Mouse (Mus musculus) neutrophil, adult 59 days (primary cell): Measurements from ENCODE around the gene Ltbp2. TPM values are rescaled to one million over a fixed set of nuclear protein-coding genes. Genes with fewer than 3 reads are reported as not detected.

Experiments used
- total RNA-seq, 2 experiments: library from RNA; stranded (reverse); gene quantifications; 1 replicate in 1 of 2; 2 replicates in 1 of 2; pipeline ENCODE4 v1.2.4; 2023

Ltbp2 gene
- under 1 TPM; 0.07 to 0.55 TPM for total RNA-seq

GRCm38 (mm10) chr12:84876481-84877121, at the start of gene Ltbp2:
Gene Ltbp2, minus strand, starts transcription at chr12:84876532.

GRCm38 (mm10) chr12:84772726-84773441, 103.4 kb downstream of the Ltbp2 start, which contains the start of the genes Npc2 and Isca2:
Gene Npc2, minus strand, starts transcription at chr12:84773152.
Gene Isca2, plus strand, starts transcription at chr12:84773251.

Other genes starting within 250 kb of the Ltbp2 start
- gene Vrtn, start 235.5 kb downstream of the Ltbp2 start, total RNA-seq, result not detected
- gene Syndig1l, start 177.7 kb downstream of the Ltbp2 start, total RNA-seq, result not detected
- 100 to 1,000 TPM in 1 of 2 experiments, 10 to 100 TPM in 1; 89.5 to 118 TPM for gene Npc2, start 103.4 kb downstream of the Ltbp2 start, total RNA-seq
- 10 to 100 TPM; 37.7 to 46.0 TPM for gene Isca2, start 103.3 kb downstream of the Ltbp2 start, total RNA-seq
- gene Fcf1, start 94.4 kb upstream of the Ltbp2 start, total RNA-seq, result 10 to 100 TPM; 42.1 to 48.3 TPM
- gene Arel1, start 94.4 kb upstream of the Ltbp2 start, total RNA-seq, result 10 to 100 TPM; 35.3 to 39.6 TPM
- gene Ylpm1, start 119.8 kb upstream of the Ltbp2 start, total RNA-seq, result 10 to 100 TPM; 29.8 to 34.5 TPM
- 1 to 10 TPM; 4.4 to 5.6 TPM for gene Prox2, start 234.2 kb upstream of the Ltbp2 start, total RNA-seq
- gene Dlst, start 234.3 kb upstream of the Ltbp2 start, total RNA-seq, result 100 to 1,000 TPM; 332 to 336 TPM